Mouse (Mus musculus): ENCODE results near the gene C87499.

GRCm38 (mm10) chr4:88603276-88603675 lies 30.9 kb downstream of the C87499 start, which contains the start of gene Ifna12:
- TF ChIP-seq CTCF (IDR thresholded peaks at IDR 0.05; ENCODE audit: low read depth), result no peak
- no peak for TF ChIP-seq EP300 (IDR thresholded peaks at IDR 0.05; ENCODE audit: low read depth)
